Mouse (Mus musculus) midbrain, embryonic 10.5 days (tissue): ENCODE data around the gene Fstl4. TPM values are rescaled to one million over a fixed set of nuclear protein-coding genes. Genes with fewer than 3 reads are reported as not detected.

Experiments
- DNase-seq: peaks from one replicate; pipeline ENCODE4 v3.0.0-alpha.2; 2017; ENCODE audit warnings: low spot score
- H3K27ac ChIP-seq: fragments of 300-500 bp; sonication (generic); replicated peaks from 2 replicates; pipeline ENCODE4 v1.5.1; 2016; ENCODE audit warnings: mild to moderate bottlenecking
- H3K27me3 ChIP-seq: fragments of 300-500 bp; sonication (generic); 2 replicates; pipeline ENCODE4 v1.6.1; 2016; ENCODE audit warnings: low read depth, mild to moderate bottlenecking; ENCODE audit not compliant: poor library complexity, severe bottlenecking
- H3K36me3 ChIP-seq: fragments of 300-500 bp; sonication (generic); 2 replicates; pipeline ENCODE4 v1.6.1; 2016; ENCODE audit warnings: mild to moderate bottlenecking, moderate library complexity
- H3K4me1 ChIP-seq: fragments of 300-500 bp; sonication (generic); 2 replicates; pipeline ENCODE4 v1.6.1; 2016
- H3K4me3 ChIP-seq: fragments of 300-500 bp; sonication (generic); 2 replicates; pipeline ENCODE4 v1.5.1; 2016; ENCODE audit warnings: mild to moderate bottlenecking, moderate library complexity
- H3K9me3 ChIP-seq: fragments of 300-500 bp; sonication (generic); replicated peaks from 2 replicates; pipeline ENCODE4 v1.6.1; 2016; ENCODE audit warnings: mild to moderate bottlenecking
- WGBS: fragments of 180-500 bp; shearing (Covaris S2); methylation state at CpG from one replicate; pipeline ENCODE4 v1.1.7; 2016; 5-methylcytosine and 5-hydroxymethylcytosine counted together
- polyA plus RNA-seq: library from polyadenylated mRNA; unstranded; fragments of >200 nt; fragmentation: Nextera tagmentation; extraction: Ambion mirVana; gene quantifications from 2 replicates; pipeline ENCODE4 v1.2.1, GENCODE M21; 2016

Fstl4 gene
- polyA plus RNA-seq, 1 experiment from 2014 or later = 0.59 TPM

GRCm38 (mm10) chr11:53139666-53140065 lies 375.2 kb downstream of the Fstl4 start:
- Histone ChIP-seq H3K36me3 (no peaks in the 10 kb centered on the region), H3K27me3 (no peaks in the 10 kb centered on the region), H3K9me3 (no peaks in the 10 kb centered on the region), H3K4me3 (no peak overlapping the region), H3K27ac (no peak overlapping the region), H3K4me1 (peaks cover 7% of the 10 kb centered on the region; the same call in 1 of the 2 replicates)
- 89% methylated on average over 3 of the region's 3 CpGs for WGBS
- DNase-seq = no peak

GRCm38 (mm10) chr11:53140196-53140595 lies 375.8 kb downstream of the Fstl4 start:
- Histone ChIP-seq H3K4me3 (no peak overlapping the region), H3K4me1 (peaks cover 7% of the 10 kb centered on the region; the same call in 1 of the 2 replicates), H3K9me3 (no peaks in the 10 kb centered on the region), H3K27ac (no peak overlapping the region), H3K36me3 (no peaks in the 10 kb centered on the region), H3K27me3 (no peaks in the 10 kb centered on the region)
- WGBS = 85% methylated on average over 8 of the region's 8 CpGs
- DNase-seq = no peak

GRCm38 (mm10) chr11:53140722-53141400 lies 376.4 kb downstream of the Fstl4 start:
- Histone ChIP-seq H3K4me3 (no peak overlapping the region), H3K27me3 (no peaks in the 10 kb centered on the region), H3K36me3 (no peaks in the 10 kb centered on the region), H3K4me1 (peaks cover 7% of the 10 kb centered on the region; the same call in 1 of the 2 replicates), H3K9me3 (no peaks in the 10 kb centered on the region), H3K27ac (no peak overlapping the region)
- no peak for DNase-seq
- 83% methylated on average over 10 of the region's 10 CpGs for WGBS

- H3K27me3 ChIP-seq = no peaks in the 10 kb centered on the region
- H3K36me3 ChIP-seq = no peaks in the 10 kb centered on the region
- peaks cover 7% of the 10 kb centered on the region; the same call in 1 of the 2 replicates for H3K4me1 ChIP-seq
- no peak for DNase-seq
- H3K4me3 ChIP-seq = no peak overlapping the region
- WGBS = 86% methylated on average over 5 of the region's 5 CpGs
- H3K9me3 ChIP-seq = no peaks in the 10 kb centered on the region
- H3K27ac ChIP-seq = no peak overlapping the region
Measured at GRCm38 (mm10) chr11:53143522-53143921, 379.1 kb downstream of the Fstl4 start.

GRCm38 (mm10) chr11:53144506-53144905 lies 380.1 kb downstream of the Fstl4 start:
- H3K9me3 ChIP-seq = no peaks in the 10 kb centered on the region
- H3K4me1 ChIP-seq = peaks cover 7% of the 10 kb centered on the region; the same call in 1 of the 2 replicates
- DNase-seq = no peak
- no peaks in the 10 kb centered on the region for H3K36me3 ChIP-seq
- H3K27me3 ChIP-seq = no peaks in the 10 kb centered on the region
- H3K27ac ChIP-seq = no peak overlapping the region
- WGBS = 72% methylated on average over 5 of the region's 5 CpGs
- H3K4me3 ChIP-seq = no peak overlapping the region

- 35% methylated on average over 4 of the region's 4 CpGs for WGBS
- Histone ChIP-seq H3K4me3 (no peak overlapping the region), H3K27ac (no peak overlapping the region), H3K27me3 (no peaks in the 10 kb centered on the region), H3K4me1 (no peaks in the 10 kb centered on the region), H3K9me3 (no peaks in the 10 kb centered on the region), H3K36me3 (no peaks in the 10 kb centered on the region)
- DNase-seq = peak; percentile 18
Measured at GRCm38 (mm10) chr11:53146290-53146689, 381.9 kb downstream of the Fstl4 start.

GRCm38 (mm10) chr11:53156463-53156862 lies 392.0 kb downstream of the Fstl4 start:
- DNase-seq = no peak
- Histone ChIP-seq H3K9me3 (no peaks in the 10 kb centered on the region), H3K36me3 (no peaks in the 10 kb centered on the region), H3K4me1 (peaks cover 10% of the 10 kb centered on the region), H3K4me3 (no peak overlapping the region), H3K27me3 (no peaks in the 10 kb centered on the region), H3K27ac (peak overlapping the region; percentile 49; the same call in 1 of the 2 replicates)
- WGBS = 79% methylated on average over 7 of the region's 7 CpGs

GRCm38 (mm10) chr11:53157621-53158259 lies 393.3 kb downstream of the Fstl4 start:
- WGBS = 65% methylated on average over 6 of the region's 6 CpGs
- no peak overlapping the region for H3K27ac ChIP-seq
- DNase-seq = no peak

GRCm38 (mm10) chr11:53162385-53162784 lies 398.0 kb downstream of the Fstl4 start:
- Histone ChIP-seq H3K36me3 (no peaks in the 10 kb centered on the region), H3K4me1 (no peaks in the 10 kb centered on the region; the same call in 1 of the 2 replicates), H3K9me3 (no peaks in the 10 kb centered on the region), H3K27ac (no peak overlapping the region), H3K27me3 (no peaks in the 10 kb centered on the region), H3K4me3 (no peak overlapping the region)
- 91% methylated on average over 6 of the region's 6 CpGs for WGBS
- DNase-seq = no peak

More at GRCm38 (mm10) chr11:53157621-53158259, 393.3 kb downstream of the Fstl4 start:
- H3K9me3 ChIP-seq = no peaks in the 10 kb centered on the region
- H3K27me3 ChIP-seq = no peaks in the 10 kb centered on the region
- peaks cover 10% of the 10 kb centered on the region for H3K4me1 ChIP-seq
- H3K4me3 ChIP-seq = no peak overlapping the region
- H3K36me3 ChIP-seq = no peaks in the 10 kb centered on the region

GRCm38 (mm10) chr11:53166478-53166877 lies 402.0 kb downstream of the Fstl4 start:
- Histone ChIP-seq H3K4me3 (no peak overlapping the region), H3K27me3 (no peaks in the 10 kb centered on the region), H3K27ac (no peak overlapping the region), H3K9me3 (no peaks in the 10 kb centered on the region), H3K36me3 (no peaks in the 10 kb centered on the region), H3K4me1 (no peaks in the 10 kb centered on the region)
- DNase-seq = no peak
- 59% methylated on average over 2 of the region's 2 CpGs for WGBS

- H3K27me3 ChIP-seq = no peaks in the 10 kb centered on the region
- no peak overlapping the region for H3K4me3 ChIP-seq
- 87% methylated on average over 13 of the region's 13 CpGs for WGBS
- H3K36me3 ChIP-seq = no peaks in the 10 kb centered on the region
- H3K9me3 ChIP-seq = no peaks in the 10 kb centered on the region
- no peak overlapping the region for H3K27ac ChIP-seq
- DNase-seq = no peak
- peaks cover 8% of the 10 kb centered on the region for H3K4me1 ChIP-seq
Measured at GRCm38 (mm10) chr11:53182177-53182852, 417.9 kb downstream of the Fstl4 start.

- H3K4me1 ChIP-seq = peaks cover 8% of the 10 kb centered on the region
- no peaks in the 10 kb centered on the region for H3K9me3 ChIP-seq
- H3K27me3 ChIP-seq = no peaks in the 10 kb centered on the region
- DNase-seq = no peak
- no peaks in the 10 kb centered on the region for H3K36me3 ChIP-seq
- 55% methylated on average over 4 of the region's 4 CpGs for WGBS
- H3K27ac ChIP-seq = peak overlapping the region; percentile 68; the same call in 1 of the 2 replicates
- H3K4me3 ChIP-seq = no peak overlapping the region
Measured at GRCm38 (mm10) chr11:53182858-53183257, 418.4 kb downstream of the Fstl4 start.

GRCm38 (mm10) chr11:53184046-53184445 lies 419.6 kb downstream of the Fstl4 start:
- Histone ChIP-seq H3K4me1 (peaks cover 5% of the 10 kb centered on the region), H3K27ac (no peak overlapping the region), H3K9me3 (no peaks in the 10 kb centered on the region), H3K36me3 (no peaks in the 10 kb centered on the region), H3K4me3 (no peak overlapping the region), H3K27me3 (no peaks in the 10 kb centered on the region)
- 93% methylated on average over 7 of the region's 7 CpGs for WGBS
- no peak for DNase-seq
